Mouse (Mus musculus) gastrocnemius, postnatal 14 days (tissue): Measurements from ENCODE around the gene Tex21. TPM values are rescaled to one million over a fixed set of nuclear protein-coding genes. Genes with fewer than 3 reads are reported as not detected.
"Not testable (repeated sequence)": the region's sequence is repeated elsewhere in the genome, so short reads cannot be mapped to it uniquely, and the experiment has no call there.

Experiments
- DNase-seq: peaks from one replicate; pipeline ENCODE4 v3.0.0; 2021; ENCODE audit warnings: mixed read lengths
- intact Hi-C: fragments of 180-260 bp; cut with DNase I; formaldehyde crosslinking; loops from one replicate; pipeline ENCODE4 v1.15.1; 2025; ENCODE audit warnings: low total_unique reads
- total RNA-seq, 2 experiments: library from RNA; stranded (reverse); gene quantifications; 2 replicates each; pipeline ENCODE4 v1.2.3; 2021

Tex21 gene
- total RNA-seq, 2 experiments from 2014 or later = not detected

DNA sequence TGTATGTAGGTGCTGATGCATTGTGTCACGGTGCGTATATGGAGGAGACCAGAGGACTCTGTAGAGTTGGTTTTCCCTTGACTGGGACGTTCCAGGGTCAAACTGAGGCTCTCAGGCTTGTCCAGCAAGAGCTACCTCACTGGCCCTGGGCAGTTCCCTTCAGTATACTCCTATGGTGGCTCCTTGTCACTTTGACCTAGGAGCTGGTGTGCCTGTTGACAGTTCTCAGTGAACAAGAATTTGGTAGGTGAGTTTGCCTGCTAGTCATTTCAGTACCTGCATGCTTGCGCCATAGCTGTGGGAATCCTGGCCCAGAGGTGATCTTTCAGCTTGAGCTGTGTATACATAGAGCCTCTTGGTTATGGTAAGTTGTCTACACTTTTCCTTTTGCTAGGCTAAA lies 16.4 kb upstream of the Tex21 start:
- intact Hi-C loops = no loop called here

DNA sequence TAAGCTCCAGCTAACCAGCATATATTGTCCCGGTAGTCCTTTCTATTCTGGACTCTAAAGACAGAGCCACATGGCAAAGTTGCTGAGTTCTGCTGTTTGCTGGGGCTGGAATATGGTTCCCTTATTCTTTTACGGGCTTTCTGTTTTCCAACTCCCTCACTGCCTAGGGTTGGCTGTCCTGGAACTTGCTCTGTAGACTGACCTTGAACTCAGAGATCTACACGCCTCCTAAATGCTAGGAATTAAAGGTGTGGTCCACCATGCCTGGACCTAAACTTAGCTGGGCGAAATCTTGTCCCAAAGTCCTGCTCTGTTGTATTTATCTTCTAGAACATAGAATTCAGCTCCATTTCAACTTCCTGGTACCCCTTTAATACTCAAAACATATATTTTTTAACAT lies 15.0 kb upstream of the Tex21 start:
- no peak for DNase-seq
- intact Hi-C loops = no loop called here

More for the DNA sequence above, 16.4 kb upstream of the Tex21 start:
- no peak for DNase-seq

DNA sequence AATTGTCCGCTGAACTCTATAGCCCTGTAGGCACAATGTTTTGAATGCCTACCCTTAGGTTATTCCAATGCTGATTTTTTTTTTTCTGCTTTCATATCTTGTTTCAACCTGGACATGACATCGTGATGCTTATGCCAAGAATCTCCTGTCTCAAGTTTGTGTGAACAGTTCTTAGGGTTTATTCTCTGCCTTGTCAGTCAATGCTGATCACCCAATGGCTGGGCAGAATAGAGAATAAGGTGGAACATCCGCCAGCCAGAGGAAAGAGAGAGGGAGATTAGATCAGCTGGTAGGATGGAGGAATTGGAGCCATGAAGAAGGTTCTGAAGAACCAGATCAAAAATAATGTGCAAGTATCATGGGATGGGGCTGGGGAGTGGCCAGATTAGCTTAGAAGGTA lies 14.1 kb upstream of the Tex21 start:
- DNase-seq = no peak
- intact Hi-C loops = no loop called here

DNA sequence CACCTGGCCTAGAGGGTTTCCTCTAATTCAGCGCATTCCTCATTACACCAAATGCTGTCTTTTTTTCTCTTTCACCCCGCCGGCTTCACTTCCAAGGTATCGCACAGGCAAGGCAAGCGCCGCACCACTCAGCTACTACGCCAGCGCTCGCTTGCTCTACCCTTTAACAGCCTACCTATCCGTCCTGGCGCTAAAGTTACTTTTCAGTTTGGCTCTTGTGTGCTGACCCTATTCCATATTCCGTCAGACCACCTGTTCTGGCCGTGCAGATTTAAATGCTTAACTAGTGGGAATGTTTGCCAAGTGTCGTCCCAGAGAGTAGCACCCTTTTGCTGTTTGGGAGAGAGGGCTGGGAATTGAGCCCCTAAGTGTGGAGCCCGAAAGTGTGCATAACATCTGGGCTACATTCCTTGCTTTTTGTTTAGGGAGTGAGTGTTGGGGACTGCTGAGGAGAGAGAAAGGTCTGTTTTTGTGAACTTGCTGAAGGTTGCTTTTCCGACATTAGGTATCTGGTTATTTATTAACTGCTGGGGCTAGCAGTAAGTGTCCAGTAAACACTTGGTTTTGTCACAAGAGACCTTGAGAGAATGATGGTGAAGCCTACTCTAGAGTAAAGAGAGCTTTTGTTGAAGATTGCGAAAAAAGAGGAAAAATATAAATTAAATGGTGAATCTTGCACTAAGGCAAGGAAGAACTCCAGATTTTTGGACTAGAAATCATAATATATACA lies 9.7 kb upstream of the Tex21 start:
- intact Hi-C loops = no loop called here
- no peak for DNase-seq

DNA sequence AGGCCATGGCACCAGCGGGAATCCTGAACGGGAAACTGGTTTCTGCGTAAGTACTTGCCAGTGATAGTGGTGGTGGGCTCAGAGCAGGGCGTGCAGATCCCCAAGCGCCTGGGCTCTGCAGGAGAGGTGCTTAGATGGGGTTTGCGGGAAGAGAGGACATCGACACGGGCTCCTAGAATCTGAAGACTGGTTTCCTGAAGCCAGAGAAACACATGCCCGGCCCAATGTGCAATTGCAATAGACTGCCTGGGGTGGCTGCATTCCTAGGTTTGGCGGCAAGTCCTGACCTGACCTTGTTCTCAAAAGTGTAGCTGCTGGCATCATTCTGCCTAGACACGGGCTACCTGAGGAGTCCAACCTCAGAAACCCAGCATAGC lies 8.9 kb upstream of the Tex21 start:
- intact Hi-C loops = no loop called here
- DNase-seq = no peak

DNA sequence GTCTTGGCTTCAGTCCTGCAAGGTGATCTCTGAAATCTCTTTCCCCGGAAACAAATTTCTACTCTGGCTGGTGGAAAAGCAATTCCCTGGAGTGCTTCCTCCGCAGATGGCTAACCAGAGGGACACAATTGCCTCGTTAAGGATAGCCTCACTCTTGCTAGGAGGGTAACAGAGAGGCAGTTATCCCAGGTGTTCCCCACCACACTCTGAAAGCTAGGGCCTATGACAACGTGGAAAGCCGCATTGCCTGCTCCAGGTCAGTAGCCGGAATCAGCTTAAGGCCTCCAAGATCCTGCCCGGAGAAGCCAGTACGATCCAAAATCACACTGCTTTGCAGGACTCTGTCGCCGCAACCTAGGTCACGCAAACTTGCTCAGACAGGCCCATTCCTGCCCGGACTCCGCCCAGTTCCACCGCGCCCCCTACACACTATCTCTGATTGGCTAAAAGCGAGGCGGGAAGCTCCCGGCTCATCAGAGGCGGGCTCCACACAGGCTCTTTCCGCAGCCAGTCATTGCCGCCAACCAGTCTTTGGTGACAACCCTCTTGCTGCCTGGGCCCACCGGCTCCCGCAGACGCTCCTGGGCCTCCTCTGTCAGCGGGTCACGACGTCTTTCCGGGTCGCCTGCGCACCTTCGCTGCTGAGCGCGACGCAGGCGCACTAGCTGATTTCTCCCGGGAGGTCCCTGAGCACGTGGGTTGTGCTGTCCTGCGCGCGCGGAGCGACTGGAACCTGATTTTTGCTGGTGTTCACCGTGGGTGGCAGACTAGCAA lies 8.4 kb upstream of the Tex21 start, which contains the start of gene Mthfd1:
Mthfd1 (plus strand) TSS at position 574 of the 774 bp plus-strand sequence.
- intact Hi-C loops = no loop called here
- DNase-seq = peak; percentile 92

DNA sequence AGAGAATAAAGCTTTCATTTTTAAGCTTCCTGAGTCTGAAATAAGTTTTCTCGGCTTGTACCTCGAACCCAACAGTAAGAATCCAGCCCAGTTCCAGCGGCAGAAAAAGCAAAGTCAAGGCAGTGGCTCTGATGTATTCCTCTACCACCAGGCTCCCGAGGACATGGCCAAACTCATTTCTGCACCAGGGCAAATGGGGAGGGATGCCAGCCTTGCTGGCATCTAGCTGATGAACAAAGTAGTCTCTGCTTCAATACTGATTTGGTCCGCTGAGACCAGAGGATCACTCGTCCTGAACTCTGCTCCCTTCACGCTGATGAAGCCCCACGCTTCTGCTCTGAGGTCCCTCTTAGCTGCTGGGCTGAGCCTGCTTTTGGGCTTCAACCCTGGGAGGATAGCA lies 7.4 kb upstream of the Tex21 start:
- intact Hi-C loops = no loop called here
- DNase-seq = no peak

DNA sequence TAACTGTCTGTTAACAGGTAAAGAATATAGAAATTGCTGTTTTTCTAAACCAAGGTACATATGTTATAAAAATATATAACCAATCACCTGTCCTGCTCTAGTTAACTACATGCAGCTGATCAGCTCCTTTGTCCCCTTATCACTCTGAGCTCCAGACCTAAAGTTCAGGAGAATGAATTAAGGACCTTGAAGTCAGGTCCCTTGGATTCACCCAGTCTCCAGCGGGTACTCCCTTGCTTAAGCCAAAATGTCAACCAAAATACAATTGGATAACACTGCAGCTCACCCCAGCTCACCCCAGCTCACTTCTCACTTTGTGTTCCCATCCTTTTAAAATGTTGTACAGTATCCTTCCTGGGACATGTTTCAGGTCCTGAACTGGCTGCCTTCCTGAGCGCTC lies 7.0 kb upstream of the Tex21 start:
- DNase-seq = no peak
- intact Hi-C loops = no loop called here

DNA sequence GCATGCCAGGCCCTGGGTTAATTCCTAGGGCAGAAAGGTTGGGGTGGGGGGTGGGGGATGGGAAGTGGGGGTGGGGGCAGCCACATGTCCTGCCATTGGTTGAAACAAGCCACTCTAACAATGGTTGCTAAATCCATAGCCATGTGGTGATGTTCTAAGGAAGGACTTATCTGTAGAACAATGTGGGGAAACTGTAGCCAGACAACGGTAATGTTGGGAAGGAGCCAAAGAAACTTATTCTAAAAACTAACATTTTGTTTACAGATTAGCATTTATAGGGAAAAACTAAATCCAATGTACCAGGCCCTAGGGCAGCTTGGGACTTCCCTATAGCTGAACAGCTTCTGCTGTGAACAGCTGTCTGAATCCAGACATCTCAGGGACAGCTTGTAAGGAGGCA lies 6.5 kb upstream of the Tex21 start:
- DNase-seq = no peak
- intact Hi-C loops = no loop called here

DNA sequence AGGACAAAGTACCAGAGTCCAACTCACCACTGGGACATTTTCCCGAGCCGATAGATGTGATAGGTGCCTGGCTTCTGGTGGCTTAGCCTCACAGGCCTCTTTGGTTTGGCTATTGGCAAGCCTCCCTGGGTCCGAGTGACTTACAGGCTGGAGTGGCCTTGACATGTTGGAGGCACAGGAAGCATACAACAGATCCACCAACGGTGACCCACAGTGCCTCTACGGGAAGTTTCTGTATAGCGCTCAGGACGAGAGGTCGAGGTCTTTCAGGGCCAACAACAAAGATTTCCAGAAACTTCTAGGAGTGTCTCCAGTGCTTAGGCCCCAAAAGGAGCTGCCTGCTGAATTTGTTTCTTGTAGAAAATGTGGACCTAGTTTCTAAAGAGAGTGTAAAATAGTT lies 1.6 kb downstream of the Tex21 start:
- intact Hi-C loops = no loop called here

DNA sequence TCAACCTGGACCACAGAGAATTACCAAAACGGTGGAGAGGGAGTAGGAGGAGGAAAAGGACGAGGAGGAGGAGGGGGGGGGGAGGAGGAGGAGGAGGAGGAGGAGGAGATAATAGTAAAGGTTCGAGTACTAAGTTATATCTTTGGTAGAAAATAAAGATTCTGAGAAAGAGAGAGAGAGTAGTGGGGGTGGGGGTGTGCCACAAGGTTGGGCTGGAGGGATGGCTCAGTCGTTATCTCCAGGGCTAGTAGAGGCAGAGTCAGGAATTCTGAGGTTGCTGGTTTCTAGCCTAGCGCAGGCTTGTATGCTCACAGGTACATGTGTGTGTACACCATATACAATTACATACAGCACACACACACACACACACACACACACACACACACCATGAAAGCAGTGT lies 4.7 kb downstream of the Tex21 start:
- DNase-seq = no peak
- intact Hi-C loops = no loop called here

More for the DNA sequence above, 1.6 kb downstream of the Tex21 start:
- DNase-seq = no peak

DNA sequence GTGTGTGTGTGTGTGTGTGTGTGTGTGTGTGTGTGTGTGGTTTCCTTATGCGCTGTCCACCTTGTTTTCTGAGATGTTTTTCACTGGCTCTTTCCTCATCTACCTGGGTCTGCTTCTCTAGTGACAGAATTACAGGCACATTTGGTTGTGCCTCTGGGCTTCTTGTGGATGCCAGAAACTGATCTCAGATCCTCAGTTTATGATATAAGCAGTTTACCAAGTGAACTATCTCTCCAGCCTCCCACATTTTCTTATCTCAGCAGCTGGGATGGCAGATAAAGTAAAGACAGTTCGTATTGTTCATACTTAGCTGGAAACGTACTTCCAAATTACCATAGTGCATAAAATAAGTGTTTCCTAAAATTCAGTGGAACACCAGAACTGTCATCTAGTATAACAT lies 5.5 kb downstream of the Tex21 start:
- intact Hi-C loops = no loop called here
- no peak for DNase-seq

DNA sequence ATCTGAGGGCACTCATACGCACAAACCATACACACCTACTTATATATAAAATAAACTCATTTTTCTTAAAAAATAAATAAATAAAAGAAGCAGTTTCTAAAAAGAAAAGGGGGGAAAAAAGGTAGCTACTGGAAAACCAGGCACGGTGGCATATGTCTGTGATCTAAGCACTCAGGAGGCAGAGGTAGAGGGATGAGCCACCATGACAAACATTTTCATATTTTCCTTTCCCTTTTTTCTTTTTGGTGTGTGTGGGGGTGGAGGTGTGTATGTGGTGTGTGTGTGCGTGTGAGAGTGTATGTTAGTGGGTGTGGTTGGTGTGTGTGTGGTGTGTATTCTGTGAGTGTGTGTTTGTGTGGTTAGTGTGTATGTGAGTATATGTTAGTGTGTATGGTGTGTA lies 5.9 kb downstream of the Tex21 start:
- no peak for DNase-seq
- intact Hi-C loops = no loop called here

DNA sequence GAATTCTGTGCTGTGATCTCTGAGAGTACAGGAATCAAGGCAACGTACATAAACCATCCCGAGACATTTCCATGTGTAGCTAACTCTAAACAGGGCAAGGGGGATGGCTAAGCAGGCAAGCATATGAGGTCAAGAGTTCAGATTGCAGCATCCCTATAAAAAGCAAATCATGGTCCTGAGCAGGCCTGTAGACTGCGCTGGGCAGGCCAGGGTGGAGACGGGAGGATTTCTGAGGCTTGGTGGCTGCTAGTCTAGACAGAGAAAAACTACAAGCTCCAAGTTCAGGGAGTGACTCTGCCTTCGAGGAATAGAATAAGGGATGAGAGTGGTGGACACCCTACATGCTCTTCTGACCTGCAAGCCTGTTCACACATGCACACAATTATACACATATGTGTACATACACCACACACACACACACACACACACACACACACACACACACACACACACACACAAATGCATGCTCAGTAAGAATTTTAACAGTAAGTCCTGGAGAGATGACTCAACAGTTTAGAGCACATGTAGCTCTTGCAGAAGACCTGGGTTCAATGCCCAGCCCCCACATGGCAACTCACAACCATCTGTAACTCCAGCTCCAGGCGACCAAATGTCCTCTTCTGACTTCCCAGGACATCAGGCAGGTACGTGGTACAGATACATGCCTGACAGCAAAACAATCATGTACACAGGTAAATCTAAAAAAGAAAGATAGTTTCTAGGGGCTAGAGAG lies 6.5 kb downstream of the Tex21 start:
- intact Hi-C loops = no loop called here
- DNase-seq = no peak

DNA sequence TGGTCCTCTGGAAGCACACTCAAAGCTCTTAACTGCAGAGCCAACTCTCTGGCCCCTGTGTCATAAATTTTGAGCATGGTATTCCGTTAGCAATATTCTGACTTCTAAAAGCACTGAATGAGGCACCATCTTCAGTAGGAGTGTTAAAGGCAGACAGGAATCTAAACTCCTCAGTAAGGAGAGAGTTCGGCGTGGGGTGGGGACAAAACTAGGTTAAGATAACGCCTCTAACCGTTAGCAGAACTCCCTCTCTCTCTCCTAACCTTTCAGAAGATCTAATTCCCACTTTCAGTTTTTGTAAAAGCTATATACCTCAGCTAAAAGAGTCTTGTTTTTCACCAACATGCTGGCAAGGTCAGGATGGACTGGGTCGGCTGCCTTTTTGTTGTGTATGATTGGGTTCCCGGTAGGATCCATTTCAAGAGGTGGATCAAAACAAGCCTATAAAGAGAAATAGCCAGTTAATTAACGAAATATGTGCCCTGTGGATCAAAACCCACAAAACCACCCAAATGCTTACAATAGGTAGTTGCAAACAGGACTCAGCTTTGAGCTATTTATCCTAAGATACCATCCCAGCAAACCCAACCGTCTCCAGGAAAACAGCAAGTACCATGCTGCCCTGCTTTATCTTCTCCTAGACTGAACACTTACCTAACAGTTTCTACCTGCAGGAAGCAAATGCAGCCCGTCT lies 7.3 kb downstream of the Tex21 start:
- intact Hi-C loops = no loop called here
- no peak for DNase-seq

DNA sequence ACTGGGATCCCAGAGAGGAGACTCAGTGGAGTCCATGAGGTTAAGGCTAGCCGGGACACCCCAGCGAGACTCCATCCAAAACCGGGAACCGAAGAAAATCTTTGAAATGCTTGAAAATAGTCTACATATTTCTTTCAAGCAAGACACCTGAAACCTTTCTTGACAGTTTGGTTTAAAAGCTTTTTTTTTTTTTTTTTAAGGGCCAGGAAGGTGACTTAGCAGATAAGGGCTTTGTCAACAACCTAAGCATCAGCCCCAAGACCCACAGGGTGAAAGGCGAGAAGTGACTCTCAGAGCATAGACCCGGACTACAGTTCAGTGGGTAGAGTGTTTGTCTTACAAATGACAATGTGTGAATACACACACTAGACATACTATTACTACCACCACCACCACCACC lies 11.3 kb downstream of the Tex21 start:
- no peak for DNase-seq
- intact Hi-C loops = no loop called here

DNA sequence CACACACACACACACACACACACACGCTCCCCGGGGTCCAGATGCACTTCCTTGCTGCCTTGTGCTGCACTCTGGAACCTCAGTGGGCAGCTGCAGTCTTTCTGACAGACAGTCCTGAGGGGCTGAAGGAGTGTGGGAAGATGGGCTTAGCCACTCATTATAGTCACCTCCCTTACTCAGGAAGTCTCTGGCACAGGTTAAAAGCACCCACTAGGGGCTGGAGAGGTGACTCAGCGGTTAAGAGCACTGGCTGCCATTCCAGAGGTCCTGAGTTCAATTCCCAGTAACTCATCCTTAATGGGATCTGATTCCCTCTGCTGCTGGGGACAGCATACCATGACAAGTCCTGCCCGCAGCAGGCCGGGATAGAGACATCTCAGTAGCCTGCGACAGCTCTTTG lies 15.9 kb downstream of the Tex21 start:
- intact Hi-C loops = no loop called here

DNA sequence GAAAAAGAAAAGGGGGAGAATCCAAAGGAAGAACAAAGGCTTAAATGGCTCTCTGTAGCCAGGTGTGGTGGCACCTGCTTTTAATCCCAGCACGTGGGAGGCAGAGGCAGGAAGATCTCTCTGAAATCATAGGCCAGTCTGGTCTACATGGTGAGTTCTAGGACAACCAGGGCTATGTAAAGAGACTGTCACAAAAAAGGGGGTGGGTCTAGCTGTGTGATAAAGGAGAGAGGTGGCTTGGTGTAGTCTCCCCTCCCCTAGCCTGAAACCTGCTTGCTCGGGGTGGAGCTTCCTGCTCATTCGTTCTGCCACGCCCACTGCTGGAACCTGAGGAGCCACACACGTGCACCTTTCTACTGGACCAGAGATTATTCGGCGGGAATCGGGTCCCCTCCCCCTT lies 24.4 kb downstream of the Tex21 start:
- intact Hi-C loops = not testable (repeated sequence)

More for the DNA sequence above, 15.9 kb downstream of the Tex21 start:
- DNase-seq = no peak

DNA sequence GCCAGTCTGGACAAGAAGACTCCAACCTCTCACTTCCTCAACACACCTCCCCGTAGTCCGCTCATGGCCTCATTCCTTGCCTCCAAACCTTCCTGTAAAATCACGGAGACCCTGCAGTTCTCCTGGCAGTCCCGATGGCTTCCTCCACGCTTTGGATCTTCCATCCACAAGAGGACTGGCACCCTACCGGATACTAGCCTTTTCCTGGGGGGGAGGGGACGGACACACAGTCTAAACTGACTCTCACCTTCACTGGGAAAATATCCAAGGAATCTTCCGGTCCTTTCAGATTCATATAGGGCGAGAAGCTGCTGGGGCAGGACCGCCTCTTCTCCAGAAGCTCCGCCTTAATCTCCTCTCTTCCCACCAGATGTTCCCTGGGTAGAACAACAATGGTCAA lies 29.8 kb downstream of the Tex21 start:
- no peak for DNase-seq
- intact Hi-C loops = no loop called here

More for the DNA sequence above, 24.4 kb downstream of the Tex21 start:
- not testable (repeated sequence) for DNase-seq

DNA sequence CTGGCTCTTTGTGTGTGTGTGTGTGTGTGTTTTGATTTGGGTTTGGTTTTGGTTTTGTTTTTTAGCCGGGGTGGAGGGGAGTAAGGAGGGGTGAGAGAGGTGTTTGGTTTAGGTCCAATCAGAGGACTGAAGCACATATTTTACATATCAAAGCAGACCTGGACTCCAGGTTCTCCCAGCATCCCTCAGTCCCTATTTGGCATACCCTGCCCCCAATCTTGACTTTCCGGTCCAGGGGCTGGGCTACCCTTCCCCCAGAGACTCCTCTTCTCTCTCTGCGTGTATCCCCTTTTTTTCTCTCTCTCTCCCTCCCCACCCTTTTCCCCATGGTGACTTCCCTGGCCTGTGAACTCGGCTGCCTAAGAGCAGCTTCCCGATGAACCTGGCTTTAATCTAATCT lies 31.4 kb downstream of the Tex21 start:
- intact Hi-C loops = no loop called here
- DNase-seq = no peak
